Mouse (Mus musculus) embryo, embryonic 11.5 days (tissue): ENCODE measurements at regions not wholly inside any gene's neighbourhood (a gene's known extent, or its start where the extent isn't known, plus 50 kb on each side); places are given as distances from the start of the nearest gene placed in this dataset.

Source experiments
- DNase-seq: peaks from one replicate; pipeline ENCODE4 v3.0.0-alpha.2; 2012; ENCODE audit warnings: low read depth, low spot score

DNA sequence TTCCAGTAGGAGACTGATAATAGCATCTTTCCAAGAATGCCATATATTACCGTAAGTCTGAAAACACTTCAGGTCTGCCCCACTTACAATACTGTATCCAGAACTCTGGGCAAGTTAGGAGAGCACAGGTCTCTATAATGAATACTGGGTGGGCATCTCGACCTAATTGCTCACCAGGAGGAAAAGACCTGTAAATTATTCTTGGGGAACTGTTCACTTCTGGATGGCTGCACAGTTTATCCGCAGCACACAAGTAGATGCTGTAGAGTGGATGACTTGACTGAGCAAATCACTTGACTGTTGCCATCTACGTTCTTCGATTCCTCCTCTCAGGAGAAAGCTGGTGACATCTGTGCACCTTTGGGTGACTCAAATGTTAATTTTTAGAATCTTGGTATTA lies 159.8 kb downstream of the Rpl36a-ps1 start:
- DNase-seq: no peak

DNA sequence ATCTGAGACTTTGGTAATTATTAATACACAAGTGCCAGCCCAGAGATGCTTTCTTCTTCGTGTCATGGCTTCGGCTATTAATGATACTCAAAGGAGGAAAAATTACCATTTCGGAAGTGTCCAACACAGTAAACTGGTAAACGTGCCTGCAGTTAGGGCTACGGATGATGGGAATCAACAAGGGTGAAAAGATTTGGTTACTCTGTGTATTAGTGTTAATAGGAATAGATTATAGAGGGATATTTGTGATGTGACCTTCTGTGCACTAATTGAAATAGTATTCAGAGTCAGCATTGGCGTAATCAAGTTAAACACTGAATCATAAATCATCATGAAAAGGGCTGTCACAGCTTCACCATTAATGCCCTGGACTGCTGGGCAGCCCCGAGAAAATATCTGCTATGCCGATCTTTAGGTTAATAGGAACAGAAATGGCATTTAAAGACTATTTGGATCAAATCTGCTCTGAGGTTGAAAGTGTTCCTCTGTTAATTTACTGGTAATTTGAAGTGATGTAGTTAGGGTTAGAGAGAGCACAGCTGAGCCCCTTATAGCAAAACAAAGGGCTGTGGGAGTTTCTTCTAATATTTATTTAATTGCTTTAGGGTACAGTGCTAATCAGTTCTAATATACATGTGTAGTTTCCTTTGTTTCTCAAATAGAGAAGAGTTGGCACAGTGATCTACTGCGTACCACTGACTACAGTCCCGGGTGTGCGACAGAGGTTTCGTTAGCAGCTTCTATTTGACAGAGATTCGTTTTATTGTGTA lies 160.7 kb downstream of the Rpl36a-ps1 start:
- DNase-seq: no peak

DNA sequence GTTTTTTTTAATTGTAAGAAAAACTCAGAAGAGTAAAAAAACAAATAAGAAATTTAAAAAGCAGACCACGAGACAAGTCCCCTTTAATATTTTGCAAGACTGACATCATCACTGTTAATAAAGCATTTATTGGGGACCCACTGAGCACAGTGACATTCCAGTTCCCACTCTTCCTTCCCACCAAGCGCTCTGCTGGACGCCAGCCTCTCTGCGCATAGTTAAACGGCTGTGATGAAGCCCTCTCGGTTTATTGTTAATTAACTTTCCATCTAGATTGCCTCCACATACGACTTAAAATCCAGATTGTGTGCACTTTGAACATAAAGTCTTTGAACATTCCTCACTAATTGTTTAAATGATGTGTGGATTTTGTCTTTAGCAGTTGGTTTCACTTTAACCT lies 161.7 kb downstream of the Rpl36a-ps1 start:
- DNase-seq: no peak

DNA sequence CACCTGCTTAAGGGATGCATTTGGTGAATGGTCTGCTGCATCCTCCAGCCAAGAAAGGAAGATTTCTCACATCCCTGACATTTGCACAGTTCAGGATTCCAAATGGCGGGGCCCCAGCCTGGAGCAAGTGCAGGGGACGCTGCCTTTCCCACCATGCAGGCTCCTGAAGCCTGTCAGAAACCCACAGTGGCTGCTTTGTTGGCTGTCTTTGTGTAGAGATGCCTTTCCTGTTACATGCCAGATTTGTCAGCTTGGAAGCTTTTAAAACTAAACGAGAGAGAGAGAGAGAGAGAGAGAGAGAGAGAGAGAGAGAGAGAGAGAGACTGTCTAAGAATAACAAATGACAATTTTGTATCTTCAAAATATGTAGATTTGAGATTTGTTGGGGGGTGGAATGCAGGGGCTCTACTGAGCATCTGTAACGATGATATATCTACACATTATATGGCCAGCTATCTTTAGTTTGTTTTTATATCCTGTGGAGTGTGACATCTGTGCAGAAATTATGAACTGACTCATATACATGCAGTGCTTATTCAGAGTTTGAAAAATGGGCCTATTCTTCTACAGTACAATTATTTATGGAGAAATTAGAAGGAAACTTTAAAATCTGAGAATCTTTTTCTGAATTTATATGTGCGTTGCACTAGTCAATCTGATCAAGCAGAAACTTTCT lies 164.0 kb downstream of the Rpl36a-ps1 start:
- no peak for DNase-seq

DNA sequence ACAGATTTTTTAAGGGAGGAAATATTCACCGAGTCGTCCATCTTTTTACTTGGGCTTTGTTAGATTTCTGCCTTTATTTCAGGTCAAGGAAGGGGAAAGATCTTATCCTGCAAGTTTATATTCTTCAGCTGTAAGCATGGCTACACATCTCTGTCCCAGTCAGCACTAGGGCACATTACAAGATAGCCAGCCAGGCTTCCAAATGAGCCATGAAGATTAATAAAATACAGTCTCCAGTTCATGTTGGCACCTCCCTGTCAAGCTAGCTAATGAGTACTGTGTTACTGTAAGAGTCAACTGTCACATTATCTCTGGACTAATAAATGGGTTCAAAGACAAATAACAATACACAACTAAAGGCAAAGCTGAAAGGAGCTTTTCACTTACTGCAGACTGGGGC lies 166.6 kb downstream of the Rpl36a-ps1 start:
- DNase-seq: no peak

DNA sequence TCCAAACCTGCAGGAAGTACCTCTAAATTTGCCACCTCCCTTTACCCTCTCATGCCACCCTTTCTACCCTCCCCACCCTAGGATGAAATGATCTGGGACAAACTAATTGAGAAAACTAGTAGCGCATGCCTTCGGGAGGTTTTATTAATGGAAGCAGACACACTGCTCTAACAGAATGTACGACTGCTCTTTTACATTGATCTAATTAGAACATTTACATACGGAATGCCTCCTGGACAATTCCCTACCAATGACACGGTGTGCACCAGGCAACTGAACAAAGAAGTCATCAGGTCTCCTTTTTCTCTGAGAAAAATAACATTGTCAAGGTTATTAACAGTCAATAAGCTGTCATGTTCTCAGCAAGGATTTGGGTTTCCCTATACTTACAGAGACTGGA lies 180.5 kb downstream of the Rpl36a-ps1 start:
- DNase-seq: no peak

DNA sequence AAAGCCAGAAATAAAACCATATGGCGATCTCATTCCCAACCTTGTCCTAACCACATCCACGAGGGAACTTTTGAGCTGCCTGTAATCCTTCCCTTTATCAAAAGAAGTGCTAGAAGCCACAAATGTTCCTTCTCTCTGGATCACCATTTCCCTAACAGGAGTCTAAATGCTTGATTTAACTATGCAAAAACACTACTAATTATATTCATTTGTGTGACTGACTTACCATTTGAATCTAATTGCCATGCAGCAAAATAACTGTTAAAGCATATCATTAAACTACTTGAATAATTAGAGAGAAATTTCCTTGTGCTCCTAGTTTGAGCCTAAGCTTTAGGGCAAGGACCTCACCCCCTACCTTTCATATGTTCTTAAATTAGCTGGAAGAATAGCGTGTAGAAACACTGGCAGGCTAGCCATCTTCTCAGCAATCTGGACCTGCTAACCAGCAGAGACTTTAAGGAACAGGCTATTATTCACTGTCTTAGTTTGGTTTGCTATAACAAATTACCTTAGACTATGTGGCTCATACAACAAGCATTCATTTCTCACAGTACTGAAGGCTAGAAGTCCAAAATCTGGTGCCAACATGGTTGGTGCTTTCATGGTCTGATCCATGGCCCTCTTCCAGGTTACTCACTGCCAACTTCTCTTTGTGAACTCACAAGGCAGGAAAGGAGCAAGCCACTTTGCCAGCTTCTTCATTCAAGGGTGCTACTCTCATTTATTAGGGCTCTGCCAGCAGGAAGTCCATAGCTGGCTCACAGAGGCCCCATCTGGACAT lies 183.7 kb downstream of the Rpl36a-ps1 start:
- DNase-seq: no peak

DNA sequence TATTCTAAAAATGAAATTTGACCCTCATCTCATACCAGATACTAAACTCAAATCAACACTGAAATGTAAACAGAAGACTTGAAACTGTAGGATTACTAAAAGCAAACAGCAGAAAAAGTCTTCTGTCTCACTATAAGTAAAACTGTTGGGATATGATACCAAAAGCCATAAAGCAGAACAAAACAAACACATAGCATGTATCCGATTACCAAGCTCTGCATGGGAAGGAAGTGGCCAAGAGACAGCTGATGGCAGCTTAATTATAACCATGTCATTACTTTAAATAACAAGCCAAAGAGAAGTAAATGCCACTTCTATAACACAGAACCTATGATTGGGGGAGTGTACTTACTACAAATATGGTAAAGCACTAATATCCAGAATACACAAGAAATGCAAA lies 186.0 kb downstream of the Rpl36a-ps1 start:
- no peak for DNase-seq

DNA sequence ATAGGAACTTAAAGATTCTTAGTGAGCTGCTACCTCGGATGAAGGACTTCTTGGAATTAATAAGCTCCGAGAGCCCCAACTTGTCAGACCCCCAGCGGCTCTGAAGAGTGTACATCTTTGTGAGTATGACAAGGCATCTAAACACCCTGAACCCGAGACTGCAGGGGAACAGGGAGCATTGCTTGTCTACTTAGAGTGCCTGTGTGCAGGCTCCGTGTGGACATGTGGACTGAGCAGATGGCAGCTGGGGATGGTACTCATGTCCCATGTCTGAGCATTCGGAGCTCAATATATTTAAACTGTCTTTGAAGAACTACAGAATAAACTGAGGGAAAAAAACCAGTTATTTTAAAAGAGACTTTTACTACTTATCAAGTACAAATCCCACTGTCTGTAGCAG lies 189.1 kb downstream of the Rpl36a-ps1 start:
- DNase-seq: no peak

DNA sequence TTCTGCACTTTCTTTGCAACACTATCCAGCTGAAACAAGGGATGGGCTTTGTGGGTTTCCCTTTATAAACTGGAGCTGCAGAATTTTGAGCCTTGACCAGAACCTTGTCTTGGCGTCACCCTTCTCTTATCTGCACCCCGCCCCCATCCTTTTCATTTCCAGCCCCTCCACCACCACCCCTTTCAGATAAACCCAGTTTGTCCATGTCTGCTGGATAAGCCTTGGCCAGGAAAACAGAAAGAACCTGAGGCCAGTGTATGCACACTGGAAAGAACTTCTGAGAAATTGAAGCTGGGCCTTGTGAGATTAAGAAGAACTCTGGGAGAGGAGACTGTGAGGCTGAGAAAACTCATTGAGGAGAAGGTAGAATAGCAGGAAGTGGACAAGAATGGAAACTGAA lies 192.8 kb downstream of the Rpl36a-ps1 start:
- no peak for DNase-seq

DNA sequence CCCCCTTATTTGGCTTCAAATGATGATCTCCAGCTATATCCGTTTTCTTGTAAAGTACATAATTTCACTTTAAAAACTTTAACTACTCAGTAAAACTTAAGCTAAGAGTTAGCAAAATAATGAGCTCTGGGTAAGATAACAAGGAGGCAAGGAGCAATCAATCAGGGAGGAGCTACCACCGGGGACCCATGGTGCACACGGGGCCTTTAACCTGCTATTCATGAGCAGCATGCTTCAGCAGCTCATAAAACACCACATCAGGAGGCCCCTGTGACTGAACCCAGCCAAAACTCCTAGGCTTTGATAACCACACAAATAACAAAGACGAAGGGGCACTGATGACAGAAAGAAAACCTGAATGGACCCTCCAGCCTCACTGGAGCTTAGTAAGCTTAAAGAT lies 202.1 kb downstream of the Rpl36a-ps1 start:
- DNase-seq: no peak

DNA sequence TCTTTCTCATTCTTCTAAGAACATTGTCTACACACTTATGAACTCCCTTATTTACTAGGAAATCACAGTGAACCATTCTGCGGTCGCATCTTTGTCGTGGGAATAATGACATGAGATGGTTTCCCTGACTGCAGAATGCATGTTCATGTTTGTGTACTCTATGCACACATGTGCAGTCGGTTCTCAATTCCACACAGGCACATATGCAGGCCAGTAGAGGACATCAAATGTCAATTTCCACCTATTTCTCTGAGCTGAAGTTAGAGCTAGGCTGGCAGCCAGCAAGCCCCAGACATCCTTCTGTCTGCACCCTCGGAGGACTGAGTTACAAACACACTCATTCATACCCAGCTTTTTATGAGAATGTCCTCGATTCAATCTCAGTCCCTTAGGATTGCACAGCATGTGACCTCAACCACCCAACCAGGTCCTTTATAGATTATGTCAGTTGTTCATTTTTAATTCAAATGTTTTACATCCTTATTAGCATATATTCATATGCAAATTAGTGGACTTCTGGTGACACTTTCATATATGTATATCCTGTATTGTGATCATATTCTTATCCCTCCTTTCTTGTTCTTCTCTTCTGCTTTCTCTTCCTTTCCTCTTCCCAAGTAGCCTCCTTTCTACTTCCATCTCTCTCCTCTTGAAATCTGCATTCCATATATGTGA lies 202.7 kb downstream of the Rpl36a-ps1 start:
- DNase-seq: no peak

DNA sequence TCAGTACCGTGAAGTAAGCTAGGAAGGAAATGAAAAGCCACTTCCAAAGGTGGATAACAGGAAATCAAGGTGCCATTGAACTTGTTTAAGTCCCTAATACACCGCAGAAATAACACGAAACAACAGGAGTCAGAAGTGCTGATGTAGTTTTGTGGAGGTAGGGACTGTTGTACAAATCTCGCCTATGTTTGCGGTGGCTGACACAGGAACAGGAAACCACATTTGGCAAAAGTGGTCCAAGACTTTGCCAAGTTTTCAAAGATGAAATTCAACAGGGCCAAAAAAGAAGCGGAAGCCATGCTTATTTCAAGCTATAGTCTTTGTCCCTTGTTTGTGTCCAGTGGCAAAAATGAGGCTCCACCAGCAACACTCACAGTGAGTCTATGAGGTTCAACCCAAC lies 204.3 kb downstream of the Rpl36a-ps1 start:
- DNase-seq: no peak

DNA sequence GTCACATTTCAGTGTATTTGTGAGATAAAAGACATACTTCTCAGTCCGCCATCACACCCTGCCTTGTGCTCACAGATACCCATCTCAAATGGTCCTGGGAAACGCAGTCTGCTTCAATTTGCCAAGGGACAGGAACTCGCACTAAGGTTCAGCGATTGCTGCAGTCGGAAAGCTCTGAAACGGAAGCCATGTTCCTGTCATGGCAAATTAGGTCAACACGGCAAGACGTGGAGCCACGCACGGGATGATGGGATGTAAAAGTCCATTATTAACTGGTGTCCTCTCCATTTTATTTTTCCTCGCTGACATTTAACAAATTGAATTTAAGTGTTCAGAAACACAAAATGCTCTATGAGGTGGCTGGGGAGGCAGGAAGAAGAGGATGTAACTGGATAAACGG lies 212.4 kb downstream of the Rpl36a-ps1 start:
- no peak for DNase-seq

DNA sequence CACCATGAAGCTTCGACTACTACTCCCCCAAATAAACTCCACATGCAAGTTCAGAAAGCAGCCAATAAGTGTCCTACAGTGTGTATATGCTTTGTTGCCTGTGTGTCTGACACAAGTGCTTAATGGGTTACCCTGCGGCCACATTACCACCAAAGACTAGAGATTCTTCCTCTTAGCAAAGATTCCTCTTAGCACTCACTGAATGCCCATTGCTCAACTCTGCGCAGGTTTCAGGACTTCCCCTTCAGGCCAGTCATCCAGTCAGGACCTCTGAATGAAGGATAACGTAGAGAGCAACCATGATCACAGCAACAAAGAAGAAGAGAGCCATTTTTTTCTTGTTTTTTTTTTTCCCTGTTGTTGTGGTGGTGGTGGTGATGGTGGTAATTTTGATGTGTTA lies 222.0 kb downstream of the Rpl36a-ps1 start:
- no peak for DNase-seq

DNA sequence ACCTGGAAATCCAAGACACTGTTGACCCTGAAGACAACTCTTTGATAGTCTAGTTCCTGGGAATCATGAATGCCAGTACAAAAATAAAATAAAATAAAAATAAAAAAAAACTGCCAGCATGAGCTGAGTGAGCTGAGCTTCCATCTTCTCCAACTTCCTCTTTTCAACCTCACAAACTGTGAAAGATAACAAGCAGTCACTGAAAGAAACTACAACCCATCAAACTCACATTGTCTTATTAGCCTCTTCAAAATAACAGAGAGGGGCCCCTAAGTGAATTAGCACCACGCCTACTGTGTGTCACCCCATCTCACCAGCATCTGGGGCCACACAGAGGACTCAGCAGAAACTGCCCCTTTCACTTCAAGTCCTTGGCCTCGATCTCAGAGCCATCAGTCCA lies 225.3 kb downstream of the Rpl36a-ps1 start:
- no peak for DNase-seq

DNA sequence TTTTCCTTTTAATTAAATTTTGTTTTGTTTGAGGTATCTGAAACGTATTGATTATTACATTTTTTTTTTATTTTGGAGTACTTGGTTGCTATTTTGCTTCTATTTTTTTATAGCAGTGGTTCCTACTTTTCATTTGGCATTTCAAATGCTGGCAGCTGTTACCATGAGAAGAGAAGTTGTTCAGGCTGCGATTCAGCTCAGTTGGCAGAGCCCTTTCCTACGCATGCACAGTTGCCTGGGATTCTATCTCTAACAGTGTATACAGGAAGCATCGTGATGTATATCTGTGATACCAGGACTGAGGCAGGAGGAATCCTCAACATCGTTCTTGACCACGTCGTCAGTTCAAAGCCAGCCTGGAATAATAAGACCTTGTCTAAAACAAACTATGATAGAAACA lies 226.6 kb downstream of the Rpl36a-ps1 start:
- no peak for DNase-seq

DNA sequence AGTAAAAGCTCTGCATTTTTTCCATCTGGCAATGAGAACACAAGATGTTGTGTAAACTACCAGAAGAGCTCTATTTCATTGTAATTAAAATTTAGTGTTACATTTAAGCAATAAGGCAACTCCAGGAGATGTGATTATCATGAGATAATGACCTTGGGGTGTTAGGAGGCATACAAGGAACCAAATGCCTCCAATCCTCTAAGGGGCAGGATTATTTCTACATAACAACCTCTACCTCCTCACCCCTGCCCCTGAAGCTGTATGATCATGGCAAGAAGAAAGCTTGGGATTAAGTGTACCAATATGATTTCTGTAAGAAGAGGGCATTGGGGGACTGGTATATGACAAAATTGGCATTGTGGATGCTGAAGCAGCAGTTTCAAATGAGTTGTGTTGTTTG lies 228.8 kb downstream of the Rpl36a-ps1 start:
- DNase-seq: no peak

DNA sequence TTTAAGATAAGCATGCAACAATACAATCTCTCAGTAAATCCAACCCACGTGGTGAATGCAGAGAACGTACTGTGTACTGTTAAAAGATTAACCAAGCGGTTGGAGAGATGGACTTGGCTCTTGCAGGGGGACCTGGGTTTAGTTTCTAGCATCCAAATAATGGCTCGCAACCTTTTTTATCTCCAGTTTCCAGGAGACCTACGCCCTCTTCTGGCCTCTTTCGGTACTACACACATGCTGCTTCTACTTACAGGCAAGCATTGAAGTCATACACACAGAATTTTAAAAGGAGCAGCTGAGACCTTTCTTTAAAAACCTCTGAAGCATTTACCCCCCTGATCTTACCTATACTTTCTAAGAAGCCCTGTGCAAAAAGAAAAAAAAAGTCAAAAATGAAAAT lies 243.4 kb downstream of the Rpl36a-ps1 start:
- no peak for DNase-seq

DNA sequence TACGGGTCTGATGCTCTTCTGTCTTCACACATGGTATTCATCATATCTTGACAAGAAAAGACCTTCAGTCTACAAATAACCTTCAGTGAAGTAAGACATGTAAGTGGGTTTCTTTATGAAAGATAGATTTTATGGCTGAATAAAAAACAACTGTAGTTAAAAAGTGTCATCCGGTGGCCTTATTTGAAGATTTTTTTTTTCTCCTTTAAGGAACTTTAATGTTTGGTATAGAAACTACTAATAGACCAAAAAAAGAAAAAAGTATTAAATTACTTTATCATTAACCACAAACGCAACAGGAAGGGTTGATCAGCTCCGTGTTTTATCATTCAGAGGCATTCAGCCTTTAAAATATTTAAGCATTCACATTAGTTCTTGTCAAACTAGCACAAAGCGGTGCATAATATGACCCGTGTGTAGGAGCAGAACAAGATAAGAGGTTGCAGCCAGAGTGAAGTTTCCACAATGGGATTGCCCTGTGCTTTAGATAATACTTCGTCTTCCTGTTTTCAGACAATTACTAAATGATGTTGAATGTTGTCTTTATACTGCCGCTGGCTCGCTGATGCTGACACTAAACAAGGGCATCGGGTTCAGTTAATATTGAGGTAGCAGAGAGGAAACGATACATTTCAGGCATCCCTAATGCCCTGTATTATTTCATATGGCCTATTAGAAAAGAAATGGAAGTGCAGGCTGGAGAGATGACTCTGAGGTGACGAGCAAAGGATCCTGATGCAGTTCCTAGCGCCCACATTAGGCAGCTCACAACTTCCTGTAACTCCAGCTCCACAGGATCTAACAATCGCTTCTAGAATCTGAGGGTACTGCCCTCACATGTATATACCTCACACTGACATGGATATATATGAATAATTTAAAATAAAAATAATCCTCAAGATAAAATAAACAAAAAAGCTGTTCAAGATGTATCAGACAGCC lies 244.8 kb downstream of the Rpl36a-ps1 start:
- no peak for DNase-seq

DNA sequence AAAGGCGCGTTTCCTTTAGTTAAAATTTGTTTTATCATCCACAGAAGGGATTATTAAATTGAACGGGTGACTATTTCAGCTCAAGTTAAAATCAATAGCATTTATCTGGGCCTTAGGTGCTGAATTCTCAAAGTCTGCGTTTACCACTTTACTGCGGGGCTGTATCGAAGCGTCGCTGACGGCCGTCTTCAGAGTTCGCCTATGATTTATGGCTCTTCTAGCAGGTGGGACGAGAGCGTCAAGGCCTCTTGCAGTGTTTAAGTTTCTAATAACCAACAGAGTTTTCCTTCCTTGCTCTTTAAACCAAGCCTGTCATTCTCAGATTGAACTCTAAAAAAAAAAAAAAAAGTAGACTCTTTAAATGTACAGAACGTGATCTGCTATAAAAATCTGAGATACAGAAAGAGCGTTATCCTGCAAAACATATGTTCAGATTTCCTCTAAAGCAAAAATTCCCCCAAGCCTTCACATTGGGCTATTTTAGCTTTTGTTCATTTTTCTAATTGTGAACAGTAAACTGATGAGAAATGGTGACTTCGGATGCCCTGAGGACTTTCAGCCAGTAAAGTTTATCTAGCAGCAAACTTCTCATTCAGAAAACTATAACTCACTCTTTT lies 246.9 kb downstream of the Rpl36a-ps1 start:
- DNase-seq: no peak
